Mouse (Mus musculus) E14TG2a.4 (cell line): ENCODE measurements around the gene Camkk1.

Source experiments
- H3K27me3 ChIP-seq: 2 replicates; pipeline ENCODE4 v1.6.1; 2014; ENCODE audit warnings: low read length, control low read depth; ENCODE audit not compliant: insufficient read depth
- H3K36me3 ChIP-seq: 2 replicates; pipeline ENCODE4 v1.6.1; 2014; ENCODE audit warnings: low read length, control low read depth; ENCODE audit not compliant: insufficient read depth
- H3K4me1 ChIP-seq: replicated peaks from 2 replicates; pipeline ENCODE4 v1.6.1; 2014; ENCODE audit warnings: low read depth, low read length, control low read depth
- H3K4me3 ChIP-seq: replicated peaks from 2 replicates; pipeline ENCODE4 v1.5.1; 2014; ENCODE audit warnings: mild to moderate bottlenecking, low read length
- H3K9me3 ChIP-seq: 2 replicates; pipeline ENCODE4 v1.6.1; 2014; ENCODE audit warnings: low read length, control low read depth
- CTCF ChIP-seq: conservative IDR thresholded peaks from 2 replicates; pipeline ENCODE4 v1.5.1; 2014; ENCODE audit warnings: low read length
- NANOG ChIP-seq: IDR thresholded peaks from 2 replicates; pipeline ENCODE4 v1.6.1; 2014; ENCODE audit warnings: borderline replicate concordance, low read length, mixed read lengths
- POU5F1 ChIP-seq: IDR thresholded peaks from 2 replicates; pipeline ENCODE4 v1.6.1; 2014; ENCODE audit warnings: low read length, borderline replicate concordance

The Camkk1 gene

DNA sequence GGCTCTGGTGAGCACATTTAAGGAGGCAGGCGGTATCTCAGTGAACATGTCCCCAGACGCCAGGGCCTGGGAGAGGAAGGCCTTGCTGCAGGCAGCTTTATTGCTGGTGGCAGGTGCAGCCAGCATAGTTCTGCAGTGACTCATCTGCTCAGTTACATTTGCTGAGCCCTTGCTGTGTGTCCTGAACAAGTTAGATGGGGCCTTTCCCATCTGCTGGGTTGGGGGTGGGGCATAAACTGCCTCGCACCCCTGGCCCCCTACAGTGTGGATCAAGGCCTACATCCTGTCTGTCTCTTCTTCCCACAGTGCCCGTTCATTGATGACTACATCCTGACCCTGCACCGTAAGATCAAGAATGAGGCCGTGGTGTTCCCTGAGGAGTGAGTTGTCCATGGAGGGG is 18.1 kb downstream of the Camkk1 start:
- Histone ChIP-seq H3K4me3 (no peak overlapping the region), H3K9me3 (no peaks in the 10 kb centered on the region), H3K36me3 (peaks cover 17% of the 10 kb centered on the region; the same call in 1 of the 2 replicates), H3K27me3 (peaks cover 1% of the 10 kb centered on the region; the same call in 1 of the 2 replicates), H3K4me1 (peaks cover 29% of the 10 kb centered on the region)
- TF ChIP-seq POU5F1 (no peak), CTCF (no peak), NANOG (no peak)

DNA sequence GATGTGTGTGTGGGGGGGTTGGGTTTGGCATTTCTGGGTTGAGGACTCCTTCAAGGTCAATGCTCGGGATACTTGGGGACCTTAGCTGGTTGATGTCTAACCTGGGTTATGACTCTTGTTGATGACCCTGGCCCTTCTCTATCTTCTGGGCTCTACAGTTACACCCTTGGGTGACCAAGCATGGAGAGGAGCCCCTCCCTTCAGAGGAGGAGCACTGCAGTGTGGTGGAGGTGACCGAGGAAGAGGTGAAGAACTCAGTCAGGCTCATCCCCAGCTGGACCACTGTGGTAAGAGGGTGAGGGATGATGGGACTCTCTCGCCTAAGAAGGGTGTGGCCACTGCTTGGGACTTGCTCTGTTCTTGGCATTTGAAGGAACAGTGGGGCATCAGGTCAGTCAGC is 18.9 kb downstream of the Camkk1 start:
- no peak for TF ChIP-seq POU5F1
- TF ChIP-seq NANOG = no peak
- TF ChIP-seq CTCF = no peak
- H3K4me1 ChIP-seq = peaks cover 29% of the 10 kb centered on the region
- H3K27me3 ChIP-seq = no peaks in the 10 kb centered on the region
- no peaks in the 10 kb centered on the region for H3K9me3 ChIP-seq
- peaks cover 17% of the 10 kb centered on the region; the same call in 1 of the 2 replicates for H3K36me3 ChIP-seq
- H3K4me3 ChIP-seq = no peak overlapping the region

GRCm38 (mm10) chr11:73039102-73039799 is 20.4 kb downstream of the Camkk1 start:
- Histone ChIP-seq H3K27me3 (no peaks in the 10 kb centered on the region), H3K4me3 (no peak overlapping the region), H3K9me3 (no peaks in the 10 kb centered on the region), H3K36me3 (peaks cover 17% of the 10 kb centered on the region; the same call in 1 of the 2 replicates), H3K4me1 (peaks cover 40% of the 10 kb centered on the region)
- peak; percentile 39 for TF ChIP-seq CTCF
- no peak for TF ChIP-seq POU5F1

DNA sequence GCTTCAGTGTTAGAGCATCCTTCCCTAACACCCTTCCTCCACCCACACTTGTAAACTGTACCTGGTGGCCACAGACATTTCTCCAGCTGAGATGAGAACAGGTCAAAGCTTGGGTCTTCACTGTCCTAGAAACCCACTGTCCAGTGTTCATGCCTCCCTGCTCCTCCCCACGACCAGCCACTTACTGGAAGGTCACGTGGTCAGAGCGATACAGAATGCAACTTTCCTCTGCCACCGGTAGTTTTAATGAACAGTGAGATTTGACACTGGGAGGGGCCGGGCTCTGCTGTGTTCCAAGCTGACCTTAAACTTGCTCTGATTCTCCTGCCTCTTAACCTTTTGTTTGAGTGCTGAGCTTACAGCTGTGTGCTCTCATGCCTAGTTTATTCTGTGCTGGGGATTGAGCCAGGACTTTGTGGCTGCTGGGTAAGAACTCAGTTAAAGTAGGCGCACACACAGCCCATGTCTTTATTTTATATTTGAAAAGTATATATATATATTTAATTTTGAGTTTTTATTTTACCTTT is 25.5 kb downstream of the Camkk1 start:
- peaks cover 47% of the 10 kb centered on the region for H3K4me1 ChIP-seq
- no peaks in the 10 kb centered on the region for H3K9me3 ChIP-seq
- H3K27me3 ChIP-seq = no peaks in the 10 kb centered on the region
- no peaks in the 10 kb centered on the region for H3K36me3 ChIP-seq
- no peak overlapping the region for H3K4me3 ChIP-seq
- TF ChIP-seq CTCF (no peak), NANOG (no peak), POU5F1 (no peak)

DNA sequence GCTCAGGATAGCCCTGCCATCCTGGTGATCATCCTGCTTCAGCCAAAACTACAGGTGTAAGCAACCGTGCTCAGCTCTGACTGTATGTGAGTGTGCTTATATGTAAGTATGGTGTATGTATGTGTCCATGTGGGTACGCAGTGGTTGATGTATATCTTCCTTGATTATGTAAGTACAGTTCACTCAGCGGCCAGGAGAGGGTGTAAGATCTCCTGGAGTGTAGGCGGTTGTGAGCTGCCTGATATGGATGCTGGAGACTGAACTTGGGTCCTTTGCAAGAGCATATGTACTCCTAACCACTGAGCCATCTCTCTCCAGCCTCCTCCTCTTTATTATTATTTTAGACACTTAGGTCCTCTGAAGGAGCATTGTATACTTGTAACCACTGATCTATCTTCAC is 26.0 kb downstream of the Camkk1 start:
- Histone ChIP-seq H3K4me3 (no peak overlapping the region), H3K9me3 (no peaks in the 10 kb centered on the region), H3K4me1 (peaks cover 51% of the 10 kb centered on the region), H3K27me3 (no peaks in the 10 kb centered on the region), H3K36me3 (peaks cover 2% of the 10 kb centered on the region; the same call in 1 of the 2 replicates)
- peak; percentile 32; the same call in 1 of the 2 replicates for TF ChIP-seq CTCF
- TF ChIP-seq NANOG = no peak

DNA sequence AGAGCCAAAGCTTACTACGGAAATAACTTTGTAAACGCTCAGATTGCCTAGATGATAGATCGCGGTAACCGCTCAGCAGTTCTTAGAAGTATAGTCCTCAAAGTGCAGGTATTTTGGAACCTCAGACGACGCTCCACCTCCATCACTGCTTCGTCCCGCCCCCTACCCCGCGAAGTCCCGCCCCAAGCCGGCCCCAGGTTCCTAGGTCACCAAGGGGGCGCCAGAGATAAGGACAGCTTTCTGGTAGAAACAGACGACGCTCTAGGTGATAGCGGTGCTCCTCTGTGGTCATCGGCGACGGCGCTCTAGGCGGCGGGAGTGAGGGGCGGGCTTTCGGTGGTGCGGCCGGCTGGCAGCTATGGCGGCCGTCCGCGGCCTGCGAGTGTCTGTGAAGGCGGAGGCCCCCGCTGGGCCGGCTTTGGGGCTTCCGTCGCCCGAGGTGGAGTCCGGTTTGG is 28.8 kb downstream of the Camkk1 start, which contains the start of gene Ncbp3:
Ncbp3 (plus strand) TSS at position 242 of the 455 bp plus-strand sequence.
- TF ChIP-seq POU5F1 (no peak), CTCF (0 out of 2 replicates have a peak, but pooled peaks have one; percentile 11), NANOG (no peak)
- H3K36me3 ChIP-seq = peaks cover 28% of the 10 kb centered on the region
- peak within 1 kb of the TSS; percentile 97 for H3K4me3 ChIP-seq
- no peaks in the 10 kb centered on the region for H3K27me3 ChIP-seq
- peaks cover 45% of the 10 kb centered on the region for H3K4me1 ChIP-seq
- H3K9me3 ChIP-seq = no peaks in the 10 kb centered on the region

DNA sequence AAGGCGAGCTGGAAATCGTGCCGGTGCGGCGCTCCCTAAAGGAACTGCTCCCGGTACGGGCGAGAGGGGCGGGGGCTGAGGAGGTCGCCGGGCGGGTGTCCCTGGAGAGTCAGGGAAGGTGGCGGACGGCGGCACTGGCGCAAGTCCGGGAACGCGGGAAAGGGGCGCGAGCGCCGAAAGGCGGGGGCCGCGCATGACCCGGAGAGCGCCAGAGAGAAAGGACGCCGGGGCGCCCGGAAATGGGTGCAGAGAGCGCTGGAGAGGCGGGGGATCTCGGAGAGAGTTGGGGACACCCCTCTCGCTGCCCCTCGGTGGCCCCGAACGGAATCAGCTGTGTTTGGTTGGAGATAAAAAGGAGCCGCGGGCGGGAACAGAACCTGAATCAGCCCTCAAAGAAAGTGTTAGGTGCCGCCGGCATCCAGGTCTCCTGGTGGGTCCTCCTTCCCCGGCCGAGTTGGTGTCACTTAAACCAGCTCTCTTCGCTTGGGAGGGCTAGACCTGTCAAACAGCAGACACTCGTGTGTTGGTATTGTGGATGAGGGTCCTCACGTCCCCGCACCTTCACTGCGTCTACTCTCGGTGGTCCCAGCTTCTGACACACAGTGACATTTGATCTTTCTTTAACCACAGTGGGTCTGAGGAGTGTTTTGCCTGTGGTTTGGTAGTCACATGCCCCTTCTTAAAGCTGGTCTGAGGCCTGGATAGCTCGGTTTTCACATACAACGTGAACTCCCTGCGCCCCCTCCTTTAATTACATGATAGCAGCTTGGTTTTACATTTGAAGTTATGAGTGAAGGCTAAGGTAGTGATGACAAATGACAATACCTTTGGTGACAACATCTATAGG is 29.4 kb downstream of the Camkk1 start:
- no peak for TF ChIP-seq POU5F1
- TF ChIP-seq NANOG = no peak
- no peak for TF ChIP-seq CTCF
- H3K4me3 ChIP-seq = peak overlapping the region; percentile 97

GRCm38 (mm10) chr11:73049335-73049734 is 30.5 kb downstream of the Camkk1 start:
- H3K36me3 ChIP-seq = peaks cover 44% of the 10 kb centered on the region
- TF ChIP-seq CTCF (peak; percentile 97), NANOG (no peak)
- H3K9me3 ChIP-seq = no peaks in the 10 kb centered on the region
- H3K4me3 ChIP-seq = peak overlapping the region; percentile 97; the same call in 1 of the 2 replicates
- H3K27me3 ChIP-seq = no peaks in the 10 kb centered on the region
- H3K4me1 ChIP-seq = peaks cover 36% of the 10 kb centered on the region

More for the DNA sequence above, 29.4 kb downstream of the Camkk1 start:
- no peaks in the 10 kb centered on the region for H3K27me3 ChIP-seq
- no peaks in the 10 kb centered on the region for H3K9me3 ChIP-seq
- H3K36me3 ChIP-seq = peaks cover 33% of the 10 kb centered on the region
- peaks cover 46% of the 10 kb centered on the region for H3K4me1 ChIP-seq

DNA sequence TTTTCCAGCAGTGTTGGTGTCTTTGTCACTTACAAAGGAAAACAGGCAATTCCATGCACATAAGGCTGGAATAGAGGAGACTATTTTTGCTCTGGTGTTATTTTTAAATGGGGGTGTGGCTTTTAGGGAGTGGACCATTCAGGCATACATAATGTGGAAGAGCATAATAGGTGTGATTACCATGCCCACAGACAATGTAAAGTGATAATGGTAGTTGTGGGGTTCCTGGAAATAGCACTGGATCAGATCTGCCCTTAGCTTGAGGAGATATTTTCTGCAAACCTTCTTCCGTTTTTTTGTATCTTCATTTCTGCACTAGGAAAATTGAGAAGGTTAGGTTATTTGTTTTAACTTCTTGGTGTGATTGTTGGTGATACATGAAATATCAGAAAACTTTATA is 34.0 kb downstream of the Camkk1 start:
- Histone ChIP-seq H3K9me3 (no peaks in the 10 kb centered on the region), H3K4me3 (no peak overlapping the region), H3K27me3 (no peaks in the 10 kb centered on the region), H3K4me1 (peaks cover 22% of the 10 kb centered on the region), H3K36me3 (peaks cover 77% of the 10 kb centered on the region)
- no peak for TF ChIP-seq POU5F1
- TF ChIP-seq NANOG = no peak
- no peak for TF ChIP-seq CTCF
